Mouse (Mus musculus) forebrain, embryonic 12.5 days (tissue): ENCODE measurements around the gene Trip12. TPM values are rescaled to one million over a fixed set of nuclear protein-coding genes. Genes with fewer than 3 reads are reported as not detected.

Experiments
- ATAC-seq: fragments of 200-750 bp; cut with Nextera tagmentation; 2 replicates; pipeline ENCODE4 v1.8.0; 2017; ENCODE audit warnings: moderate TSS enrichment; ENCODE audit not compliant: low FRiP score
- H3K27ac ChIP-seq: fragments of 300-500 bp; sonication (generic); 2 replicates; pipeline ENCODE4 v1.5.1; 2016; ENCODE audit warnings: mild to moderate bottlenecking
- H3K27me3 ChIP-seq: fragments of 300-500 bp; sonication (generic); 2 replicates; pipeline ENCODE4 v1.6.1; 2016; ENCODE audit warnings: mild to moderate bottlenecking
- H3K36me3 ChIP-seq: fragments of 300-500 bp; sonication (generic); replicated peaks from 2 replicates; pipeline ENCODE4 v1.6.1; 2016; ENCODE audit warnings: mild to moderate bottlenecking
- H3K4me1 ChIP-seq: fragments of 300-500 bp; sonication (generic); 2 replicates; pipeline ENCODE4 v1.6.1; 2016
- H3K4me2 ChIP-seq: fragments of 300-500 bp; sonication (generic); 2 replicates; pipeline ENCODE4 v1.6.1; 2016; ENCODE audit warnings: mild to moderate bottlenecking, moderate library complexity
- H3K4me3 ChIP-seq: fragments of 300-500 bp; sonication (generic); replicated peaks from 2 replicates; pipeline ENCODE4 v1.5.1; 2016; ENCODE audit warnings: mild to moderate bottlenecking
- H3K9ac ChIP-seq: fragments of 300-500 bp; sonication (generic); 2 replicates; pipeline ENCODE4 v1.6.1; 2016; ENCODE audit warnings: mild to moderate bottlenecking
- H3K9me3 ChIP-seq: fragments of 300-500 bp; sonication (generic); 2 replicates; pipeline ENCODE4 v1.6.1; 2016
- WGBS: fragments of 180-500 bp; shearing (Covaris S2); methylation state at CpG from one replicate; pipeline ENCODE4 v1.1.7; 2016; 5-methylcytosine and 5-hydroxymethylcytosine counted together
- polyA plus RNA-seq: library from polyadenylated mRNA; unstranded; fragments of >200 nt; fragmentation: Nextera tagmentation; extraction: Ambion mirVana; gene quantifications from 2 replicates; pipeline ENCODE4 v1.2.1, GENCODE M21; 2016

Gene Trip12
- polyA plus RNA-seq, 1 experiment from 2014 or later = 108 TPM

DNA sequence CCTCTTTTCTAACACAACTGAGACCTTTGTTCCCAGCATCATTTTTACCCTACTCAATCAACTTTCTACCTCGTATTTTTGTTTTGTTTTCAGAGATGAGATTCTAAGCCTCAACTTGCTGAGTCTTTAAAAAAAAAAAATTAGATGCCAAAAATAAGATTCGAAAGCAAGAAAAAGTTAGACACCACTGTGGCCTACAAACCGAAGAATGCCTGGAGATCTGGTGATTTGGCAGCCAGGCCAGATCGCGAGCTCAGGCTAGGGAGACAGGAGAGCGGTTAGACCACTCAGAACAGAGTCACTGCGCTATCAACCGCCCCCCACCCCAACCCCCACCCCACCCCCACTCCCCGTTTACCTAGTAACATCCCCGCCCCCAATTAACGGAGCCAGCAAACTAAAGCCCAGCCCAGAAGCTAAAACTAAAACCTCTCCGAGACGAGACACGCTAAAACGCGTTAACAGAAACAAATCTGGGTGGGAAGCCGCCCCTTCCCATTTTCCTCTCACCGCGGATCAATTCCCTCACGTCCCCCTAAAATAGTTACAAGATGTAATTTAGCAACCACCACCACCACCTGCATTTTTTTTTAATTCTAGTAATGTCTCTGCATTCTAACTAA lies 2.7 kb downstream of the Trip12 start:
- H3K4me1 ChIP-seq = peaks cover 21% of the 10 kb centered on the region
- no peak overlapping the region for H3K27ac ChIP-seq
- no peaks in the 10 kb centered on the region for H3K27me3 ChIP-seq
- ATAC-seq = no peak
- peak overlapping the region; percentile 72 for H3K4me2 ChIP-seq
- H3K9me3 ChIP-seq = no peaks in the 10 kb centered on the region
- 10% methylated on average over 20 of the region's 20 CpGs for WGBS
- peaks cover 14% of the 10 kb centered on the region for H3K36me3 ChIP-seq
- peak overlapping the region; percentile 98 for H3K4me3 ChIP-seq
- peak overlapping the region; percentile 98 for H3K9ac ChIP-seq

DNA sequence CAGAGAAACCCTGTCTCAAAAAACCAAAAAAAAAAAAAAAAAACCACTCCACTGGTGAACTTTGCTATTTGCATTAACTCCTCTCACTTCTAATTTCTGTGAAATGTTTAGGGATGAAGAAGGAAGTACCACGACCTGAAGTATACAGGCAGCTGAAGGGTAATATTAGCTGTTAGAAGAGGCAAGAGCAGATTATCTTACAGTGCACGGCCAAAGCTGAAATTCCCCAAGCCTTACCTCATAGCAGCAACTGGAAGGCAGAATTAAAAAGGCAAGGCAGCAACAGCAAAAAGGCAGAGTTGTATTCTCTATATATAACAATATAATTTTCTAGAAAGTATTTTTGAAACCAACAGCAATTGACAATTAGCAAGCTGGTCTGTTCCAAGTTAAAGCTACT lies 15.2 kb downstream of the Trip12 start:
- Histone ChIP-seq H3K9me3 (no peaks in the 10 kb centered on the region), H3K4me1 (no peaks in the 10 kb centered on the region), H3K27ac (no peak overlapping the region), H3K27me3 (no peaks in the 10 kb centered on the region), H3K4me3 (no peak overlapping the region), H3K36me3 (peaks cover 23% of the 10 kb centered on the region), H3K4me2 (no peak overlapping the region), H3K9ac (no peak overlapping the region)
- WGBS = 76% methylated on average over 2 of the region's 2 CpGs
- no peak for ATAC-seq

DNA sequence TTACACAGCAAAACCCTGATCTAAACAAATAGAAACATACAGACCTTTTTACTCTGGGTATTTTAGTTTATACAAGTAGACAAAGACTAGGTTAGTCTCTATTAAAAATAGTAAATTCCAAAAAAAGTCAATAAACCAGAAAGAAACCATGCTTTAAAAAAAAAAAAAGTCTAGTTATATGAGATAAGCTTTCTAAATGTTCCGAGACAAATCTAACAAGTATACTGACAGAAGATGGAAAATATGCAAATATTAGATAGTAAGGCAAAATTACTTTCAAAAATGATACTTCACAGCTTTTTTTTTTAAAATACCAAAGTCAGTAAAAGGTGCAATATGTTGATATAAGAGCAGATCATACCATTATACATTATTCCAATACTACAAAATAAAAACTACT lies 22.7 kb downstream of the Trip12 start:
- Histone ChIP-seq H3K9me3 (no peaks in the 10 kb centered on the region), H3K36me3 (peaks cover 12% of the 10 kb centered on the region), H3K9ac (no peak overlapping the region), H3K4me1 (no peaks in the 10 kb centered on the region), H3K4me2 (no peak overlapping the region), H3K27ac (no peak overlapping the region), H3K27me3 (no peaks in the 10 kb centered on the region), H3K4me3 (no peak overlapping the region)
- ATAC-seq = no peak
- 93% methylated on average over 1 of the region's 1 CpGs for WGBS

DNA sequence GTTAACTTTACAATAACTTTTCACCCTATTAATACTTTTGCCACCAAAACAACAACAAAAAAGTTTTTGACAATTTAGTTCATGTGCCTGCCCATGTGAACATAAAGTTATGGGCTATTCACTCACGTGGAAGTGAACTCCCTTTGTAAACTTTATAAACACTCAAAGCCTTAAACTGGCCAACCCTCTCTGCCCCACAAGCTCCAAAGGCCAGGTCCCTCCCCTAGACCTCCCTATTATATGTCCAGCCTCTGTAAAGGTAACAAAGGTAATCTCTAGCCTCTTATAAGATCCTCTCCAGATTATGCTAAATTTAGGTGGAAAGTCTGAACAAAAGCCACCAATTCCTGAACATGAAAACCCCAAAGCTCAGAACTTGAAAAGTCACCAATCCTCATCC lies 36.5 kb downstream of the Trip12 start:
- H3K9me3 ChIP-seq = no peaks in the 10 kb centered on the region
- H3K4me1 ChIP-seq = no peaks in the 10 kb centered on the region
- 92% methylated on average over 1 of the region's 1 CpGs for WGBS
- no peaks in the 10 kb centered on the region; the same call in 1 of the 2 replicates for H3K36me3 ChIP-seq
- ATAC-seq = no peak
- H3K4me3 ChIP-seq = no peak overlapping the region
- H3K27ac ChIP-seq = no peak overlapping the region
- H3K9ac ChIP-seq = no peak overlapping the region
- no peaks in the 10 kb centered on the region for H3K27me3 ChIP-seq
- no peak overlapping the region for H3K4me2 ChIP-seq

DNA sequence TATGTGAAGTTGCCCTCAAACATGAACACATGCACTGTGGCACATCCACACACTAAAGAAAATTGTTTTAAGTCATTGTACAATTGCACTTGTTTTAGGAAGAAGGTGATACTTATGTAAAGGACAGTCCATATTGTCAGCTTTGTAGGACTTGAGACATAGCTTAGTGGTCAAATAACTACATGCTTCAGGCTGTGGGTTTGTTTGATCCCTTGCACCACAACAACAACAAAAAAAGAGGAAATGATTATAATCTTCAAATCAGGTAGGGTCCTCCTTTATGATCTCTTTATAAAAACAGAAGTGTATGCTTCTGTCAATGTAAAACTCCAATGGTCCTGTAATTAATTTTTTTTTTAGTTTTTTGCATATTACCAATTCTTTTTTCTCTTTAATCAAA lies 41.1 kb downstream of the Trip12 start:
- H3K36me3 ChIP-seq = peaks cover 2% of the 10 kb centered on the region
- H3K4me3 ChIP-seq = no peak overlapping the region
- no peaks in the 10 kb centered on the region for H3K4me1 ChIP-seq
- no peak overlapping the region for H3K27ac ChIP-seq
- H3K9me3 ChIP-seq = no peaks in the 10 kb centered on the region
- no peak for ATAC-seq
- H3K4me2 ChIP-seq = no peak overlapping the region
- H3K27me3 ChIP-seq = no peaks in the 10 kb centered on the region
- H3K9ac ChIP-seq = no peak overlapping the region

DNA sequence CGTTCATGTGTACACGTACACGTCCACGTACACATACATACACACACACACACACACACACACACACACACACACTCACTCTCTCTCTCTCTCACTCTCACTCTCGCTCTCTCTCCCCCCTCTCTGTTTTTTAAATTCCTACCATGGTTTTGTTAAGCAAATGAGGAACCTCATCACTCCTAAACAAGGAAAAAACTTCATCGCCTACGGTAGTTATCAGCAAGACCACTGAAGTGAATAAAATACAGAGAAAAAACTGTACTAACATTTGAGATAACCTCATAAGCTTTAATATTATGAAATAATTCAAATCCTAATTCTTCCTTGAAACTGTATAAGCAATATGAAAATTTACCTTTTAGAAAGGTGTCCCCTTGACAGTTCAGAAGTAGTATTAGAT lies 45.0 kb downstream of the Trip12 start:
- Histone ChIP-seq H3K27me3 (no peaks in the 10 kb centered on the region), H3K9me3 (no peaks in the 10 kb centered on the region), H3K27ac (no peak overlapping the region), H3K4me1 (no peaks in the 10 kb centered on the region), H3K4me2 (no peak overlapping the region), H3K4me3 (no peak overlapping the region), H3K36me3 (peaks cover 20% of the 10 kb centered on the region), H3K9ac (no peak overlapping the region)
- whole genome bisulfite sequencing = 92% methylated on average over 7 of the region's 7 CpGs
- no peak for ATAC-seq

DNA sequence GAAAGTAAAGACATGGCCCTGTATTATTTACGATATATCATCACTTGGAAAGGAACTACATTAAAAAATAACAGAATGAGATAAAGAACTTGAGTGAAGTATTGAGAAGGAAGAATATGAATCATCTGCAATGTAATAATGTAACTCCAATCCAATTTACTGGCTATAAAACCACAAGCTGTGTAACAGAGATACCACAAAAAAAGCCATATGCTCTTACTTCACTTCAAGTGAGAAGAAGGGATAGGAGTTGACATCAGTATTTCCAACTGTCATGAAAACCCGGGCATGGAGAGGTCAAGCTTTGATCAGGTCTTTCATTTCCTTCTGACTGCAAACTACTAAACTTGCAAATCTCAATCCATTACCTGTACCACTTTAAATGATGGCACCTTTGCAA lies 48.9 kb downstream of the Trip12 start:
- no peak overlapping the region for H3K4me2 ChIP-seq
- peaks cover 40% of the 10 kb centered on the region for H3K36me3 ChIP-seq
- no peaks in the 10 kb centered on the region for H3K9me3 ChIP-seq
- no peaks in the 10 kb centered on the region for H3K27me3 ChIP-seq
- WGBS = 96% methylated on average over 2 of the region's 2 CpGs
- no peaks in the 10 kb centered on the region for H3K4me1 ChIP-seq
- H3K27ac ChIP-seq = no peak overlapping the region
- H3K9ac ChIP-seq = no peak overlapping the region
- no peak overlapping the region for H3K4me3 ChIP-seq
- ATAC-seq = no peak

DNA sequence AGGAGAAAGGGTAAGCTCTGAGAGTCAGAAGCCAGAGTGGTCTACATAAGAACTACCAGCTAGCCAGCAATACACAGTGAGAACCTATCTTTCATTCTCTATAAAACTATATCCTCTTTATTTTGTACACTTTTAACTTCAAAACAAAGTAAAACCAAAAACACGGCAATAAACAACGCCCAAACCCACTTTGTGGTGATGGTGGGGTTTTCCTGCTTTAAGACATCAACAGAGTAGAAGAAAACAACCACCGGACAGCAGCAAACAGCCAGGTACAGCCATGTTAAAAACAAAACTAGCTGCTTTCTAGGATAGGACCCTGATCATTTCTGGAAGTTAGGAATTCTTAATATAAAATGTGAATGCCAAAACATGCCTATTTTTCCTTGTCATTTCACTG lies 59.7 kb downstream of the Trip12 start:
- no peak for ATAC-seq
- Histone ChIP-seq H3K4me3 (no peak overlapping the region), H3K36me3 (peaks cover 19% of the 10 kb centered on the region), H3K9ac (no peak overlapping the region), H3K4me1 (no peaks in the 10 kb centered on the region), H3K27me3 (no peaks in the 10 kb centered on the region), H3K27ac (no peak overlapping the region), H3K4me2 (no peak overlapping the region), H3K9me3 (no peaks in the 10 kb centered on the region)
- 99% methylated on average over 3 of the region's 3 CpGs for WGBS

DNA sequence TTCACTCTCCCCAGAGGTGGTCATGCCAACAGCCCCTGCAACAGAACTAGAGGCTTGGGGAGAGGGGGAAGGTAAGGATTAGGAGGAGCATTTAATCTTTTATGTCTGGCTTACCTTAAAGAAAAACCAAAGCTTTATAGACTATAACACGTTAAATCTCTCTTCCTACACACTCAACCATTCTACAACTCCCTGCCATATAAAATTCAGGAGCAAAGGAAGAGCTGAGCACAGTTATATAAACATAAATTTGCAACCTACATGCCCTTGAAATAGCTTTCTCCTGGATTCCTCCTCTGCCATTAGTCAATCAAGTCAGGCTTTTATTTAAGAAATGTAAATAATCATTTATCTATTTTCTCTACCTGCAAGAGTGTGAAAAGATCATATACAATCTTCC lies 62.9 kb downstream of the Trip12 start:
- Histone ChIP-seq H3K27me3 (no peaks in the 10 kb centered on the region), H3K27ac (no peak overlapping the region), H3K36me3 (peaks cover 9% of the 10 kb centered on the region), H3K9me3 (no peaks in the 10 kb centered on the region), H3K4me2 (no peak overlapping the region), H3K4me1 (no peaks in the 10 kb centered on the region), H3K4me3 (no peak overlapping the region), H3K9ac (no peak overlapping the region)
- 85% methylated on average over 1 of the region's 1 CpGs for WGBS
- no peak for ATAC-seq

DNA sequence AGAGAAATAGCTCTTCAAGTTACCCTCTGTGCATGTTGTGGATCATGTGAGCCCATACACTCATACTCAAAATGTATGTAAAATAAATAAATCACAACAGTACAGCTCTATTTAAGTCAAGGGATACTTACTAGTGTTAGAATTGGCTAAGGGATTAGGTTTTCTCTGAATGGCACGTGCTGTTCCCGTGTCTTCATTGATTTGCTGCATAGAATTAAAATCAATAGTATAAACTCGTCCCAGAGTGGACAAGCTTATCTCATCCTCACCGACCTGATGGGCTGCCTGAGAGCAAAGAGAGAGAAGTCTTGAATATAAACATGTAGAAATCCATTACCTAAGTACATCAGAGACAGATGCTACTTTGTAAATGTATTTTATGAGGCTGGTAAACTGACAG lies 81.5 kb downstream of the Trip12 start:
- H3K4me1 ChIP-seq = no peaks in the 10 kb centered on the region
- no peak overlapping the region for H3K27ac ChIP-seq
- no peak overlapping the region for H3K4me2 ChIP-seq
- H3K27me3 ChIP-seq = no peaks in the 10 kb centered on the region
- peaks cover 68% of the 10 kb centered on the region for H3K36me3 ChIP-seq
- WGBS = 88% methylated on average over 4 of the region's 4 CpGs
- H3K4me3 ChIP-seq = no peak overlapping the region
- no peaks in the 10 kb centered on the region for H3K9me3 ChIP-seq
- ATAC-seq = no peak
- no peak overlapping the region for H3K9ac ChIP-seq

DNA sequence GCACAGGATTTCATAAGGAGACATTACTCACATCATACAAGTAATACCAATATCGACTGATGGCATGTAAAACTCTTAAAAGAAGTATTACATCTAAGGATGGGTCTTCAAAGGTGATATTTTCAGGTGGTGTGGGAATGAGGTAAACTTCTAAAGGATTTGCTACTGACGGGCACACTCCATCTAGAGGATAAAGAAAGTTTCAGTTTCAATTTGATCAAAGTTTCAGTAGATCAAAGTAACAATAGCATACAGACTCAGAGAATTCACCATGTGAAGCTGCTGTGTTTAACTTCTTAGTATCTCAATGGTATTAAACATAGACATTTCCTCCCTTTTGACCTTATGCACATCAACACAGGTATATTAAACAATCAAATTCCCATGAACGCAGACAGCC lies 98.2 kb downstream of the Trip12 start:
- no peak overlapping the region for H3K4me2 ChIP-seq
- no peaks in the 10 kb centered on the region for H3K27me3 ChIP-seq
- no peak overlapping the region for H3K4me3 ChIP-seq
- H3K36me3 ChIP-seq = peaks cover 63% of the 10 kb centered on the region
- H3K27ac ChIP-seq = no peak overlapping the region
- no peak for ATAC-seq
- no peak overlapping the region for H3K9ac ChIP-seq
- no peaks in the 10 kb centered on the region for H3K9me3 ChIP-seq
- H3K4me1 ChIP-seq = no peaks in the 10 kb centered on the region
- WGBS = 91% methylated on average over 3 of the region's 3 CpGs

DNA sequence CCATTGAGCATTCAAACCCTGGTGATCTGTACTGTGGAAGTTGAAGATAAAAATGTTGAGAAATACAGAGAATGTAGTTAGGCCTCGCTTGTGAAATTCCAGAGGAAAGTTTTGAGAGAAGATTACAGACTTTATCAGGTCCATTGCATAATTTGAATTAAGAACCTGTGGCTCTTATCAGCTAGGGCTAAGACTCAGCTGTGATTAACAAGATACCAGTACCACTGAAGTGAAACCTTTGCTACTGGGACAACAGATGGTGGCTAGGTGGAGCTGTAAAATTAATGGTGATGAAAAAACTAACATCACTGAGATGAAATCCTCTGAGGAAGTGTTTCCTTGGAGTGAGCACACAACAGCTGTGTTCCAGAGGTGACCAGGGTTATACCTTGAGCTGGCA lies 100.2 kb downstream of the Trip12 start:
- Histone ChIP-seq H3K4me3 (no peak overlapping the region), H3K9me3 (no peaks in the 10 kb centered on the region), H3K9ac (no peak overlapping the region), H3K4me1 (no peaks in the 10 kb centered on the region), H3K27me3 (no peaks in the 10 kb centered on the region), H3K27ac (no peak overlapping the region), H3K36me3 (peaks cover 63% of the 10 kb centered on the region), H3K4me2 (no peak overlapping the region)
- no peak for ATAC-seq
- WGBS = 93% methylated on average over 1 of the region's 1 CpGs

DNA sequence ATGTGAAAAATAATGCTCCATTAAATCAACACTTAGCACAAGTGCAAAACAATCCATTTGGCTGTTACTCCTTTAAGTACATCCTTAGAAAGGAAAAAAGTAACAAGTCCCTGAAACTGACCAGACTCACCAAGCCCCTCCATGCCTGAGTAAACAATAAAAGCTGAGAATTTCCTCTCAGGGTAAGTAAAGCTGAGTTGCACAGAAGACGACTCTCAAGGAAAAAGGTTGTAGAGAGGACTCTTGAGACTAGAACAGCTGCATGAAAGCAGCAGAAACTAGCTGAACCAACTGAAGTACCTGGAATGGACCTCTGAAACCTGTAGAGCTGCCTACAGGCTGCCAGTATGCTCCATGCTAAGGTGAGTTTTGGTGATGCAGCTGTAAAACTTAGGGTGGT lies 103.2 kb downstream of the Trip12 start:
- no peak overlapping the region for H3K4me2 ChIP-seq
- H3K9me3 ChIP-seq = no peaks in the 10 kb centered on the region
- no peak for ATAC-seq
- peaks cover 57% of the 10 kb centered on the region for H3K36me3 ChIP-seq
- no peaks in the 10 kb centered on the region for H3K4me1 ChIP-seq
- no peak overlapping the region for H3K27ac ChIP-seq
- H3K27me3 ChIP-seq = no peaks in the 10 kb centered on the region
- 68% methylated on average over 1 of the region's 1 CpGs for WGBS
- H3K9ac ChIP-seq = no peak overlapping the region
- H3K4me3 ChIP-seq = no peak overlapping the region
